Mouse (Mus musculus) fibroblast of lung, adult 2 months (primary cell): Measurements from ENCODE around the gene Josd2.
A peak's percentile ranks its signal among the peaks of the same experiment; 100 is the strongest.

ENCODE experiments used
- DNase-seq: peaks from one replicate; pipeline ENCODE4 v3.0.0-alpha.2; 2011; ENCODE audit warnings: low read depth

Josd2 gene

DNA sequence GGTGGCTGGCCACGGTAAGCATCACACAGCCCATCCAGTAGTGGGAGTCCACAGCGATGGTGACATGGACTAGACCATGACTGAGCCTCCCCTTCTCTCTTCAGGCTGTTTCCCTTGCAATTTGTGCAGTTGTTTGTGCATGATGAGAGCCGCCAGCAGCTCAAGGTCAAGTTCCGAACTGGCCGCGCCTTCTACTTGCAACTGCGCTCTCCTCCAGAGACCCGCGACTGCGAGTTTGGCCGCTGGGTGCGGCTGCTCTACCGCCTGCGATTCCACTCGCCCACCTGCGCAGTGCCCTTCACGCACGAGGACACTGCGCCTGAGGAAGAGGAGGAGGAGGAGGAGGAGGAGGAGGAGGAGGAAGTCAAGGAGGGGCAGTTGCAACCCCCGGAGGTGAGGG lies 32.3 kb downstream of the Josd2 start:
- DNase-seq = no peak

DNA sequence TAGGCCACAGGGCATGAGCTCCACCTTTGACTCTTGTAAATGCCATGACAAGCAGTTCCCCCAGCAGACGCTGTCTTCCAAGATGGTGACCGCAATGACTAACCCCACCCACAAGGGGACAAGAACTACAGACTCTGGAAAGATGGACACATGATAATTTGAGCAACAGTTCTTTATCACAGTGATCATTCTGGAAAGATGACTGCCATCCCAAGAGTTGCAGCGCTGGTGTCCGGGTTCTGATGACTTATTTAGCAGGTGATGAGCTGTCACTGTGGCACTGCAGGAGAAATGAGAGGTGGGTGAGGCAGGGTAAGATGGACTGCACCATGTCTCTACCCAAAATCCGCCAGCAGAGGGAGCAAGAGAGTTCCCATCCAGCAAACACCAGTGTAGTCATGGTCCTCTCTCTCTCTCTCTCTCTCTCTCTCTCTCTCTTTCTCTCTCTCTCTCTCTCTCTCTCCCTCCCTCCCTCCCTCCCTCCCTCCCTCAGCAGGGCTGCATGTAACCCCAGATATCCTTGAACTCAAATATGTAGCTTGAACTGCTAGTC lies 33.9 kb downstream of the Josd2 start:
- peak; percentile 36 for DNase-seq

DNA sequence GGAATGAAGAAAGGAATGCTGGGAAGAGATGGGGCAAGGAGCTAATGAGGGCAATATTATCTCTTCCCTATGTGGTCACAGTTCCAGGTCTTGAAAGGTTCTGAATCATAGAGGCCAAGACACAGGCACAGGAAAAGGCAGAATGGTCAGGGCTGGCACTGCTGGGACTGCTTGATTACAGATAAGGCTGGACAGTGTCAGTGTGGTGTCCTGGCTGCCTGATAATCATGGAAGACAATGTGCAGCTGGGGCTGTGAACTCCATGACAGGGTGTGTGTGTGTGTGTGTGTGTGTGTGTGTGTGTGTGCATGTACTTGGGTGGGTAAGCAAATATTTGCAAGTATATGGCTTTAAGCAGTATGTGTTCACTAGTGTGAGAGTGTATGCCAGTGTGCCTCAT lies 39.7 kb downstream of the Josd2 start:
- DNase-seq = no peak

DNA sequence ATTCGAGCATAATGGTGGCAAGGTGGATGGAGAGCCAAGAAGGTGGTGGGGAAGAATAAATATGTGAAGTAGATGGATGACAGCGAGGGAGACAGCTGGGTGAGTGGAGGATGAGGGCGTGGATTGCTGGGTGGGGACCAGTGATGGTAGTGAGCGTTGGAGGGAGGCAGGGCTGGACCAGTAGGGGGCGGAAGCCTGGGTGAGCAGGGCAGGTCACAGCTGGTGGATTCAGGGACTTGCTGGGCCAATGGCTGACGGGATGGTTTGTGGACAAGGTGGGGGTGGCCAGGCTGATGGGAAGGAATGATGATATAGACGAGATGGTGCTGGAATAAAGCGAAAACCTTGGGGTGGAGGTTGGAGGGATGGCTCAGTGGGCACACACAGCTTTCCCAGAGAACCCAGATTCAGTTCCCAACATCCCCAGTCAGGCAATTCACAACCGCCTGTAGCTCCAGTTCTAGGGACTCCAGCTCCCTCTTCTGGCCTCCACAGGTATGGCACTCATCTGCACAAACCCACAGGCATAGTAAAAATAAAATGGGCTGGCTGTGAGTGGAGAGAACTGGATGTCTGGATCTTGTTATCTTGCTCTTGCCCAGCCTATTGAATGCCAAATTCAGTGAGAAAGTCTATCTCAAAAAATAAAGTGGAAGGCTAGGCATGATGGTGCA lies 51.6 kb downstream of the Josd2 start:
- no peak for DNase-seq

DNA sequence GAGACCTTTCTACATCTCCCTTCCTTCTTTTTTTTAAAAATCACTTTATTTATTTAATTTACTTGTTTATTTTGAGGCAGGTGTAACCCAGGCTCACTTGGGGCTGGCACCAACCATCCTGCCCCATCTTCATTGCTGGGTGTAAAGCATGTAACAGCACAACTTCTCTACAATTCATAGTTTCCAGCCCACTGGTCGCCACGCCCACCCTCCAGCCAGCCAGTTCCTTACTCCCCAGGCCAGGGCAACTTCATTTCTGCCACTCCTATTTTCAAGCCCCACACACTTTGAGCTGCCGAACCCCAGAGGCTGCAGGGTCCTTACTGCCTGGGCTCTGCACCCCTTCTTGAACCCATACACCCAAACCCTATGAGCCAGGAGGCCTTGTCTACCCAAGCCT lies 53.2 kb downstream of the Josd2 start:
- no peak for DNase-seq
